Mouse (Mus musculus) hindbrain, embryonic 10.5 days (tissue): Measurements from ENCODE around the gene Gm2897. TPM values are rescaled to one million over a fixed set of nuclear protein-coding genes. Genes with fewer than 3 reads are reported as not detected.
"Not testable (repeated sequence)": the region's sequence is repeated elsewhere in the genome, so short reads cannot be mapped to it uniquely, and the experiment has no call there.

Experiments
- DNase-seq: peaks from one replicate; pipeline ENCODE4 v3.0.0-alpha.2; 2017; ENCODE audit warnings: low spot score
- H3K27ac ChIP-seq: fragments of 300-500 bp; sonication (generic); 2 replicates; pipeline ENCODE4 v1.5.1; 2016; ENCODE audit warnings: mild to moderate bottlenecking, moderate library complexity
- H3K27me3 ChIP-seq: fragments of 300-500 bp; sonication (generic); 2 replicates; pipeline ENCODE4 v1.6.1; 2016; ENCODE audit warnings: mild to moderate bottlenecking; ENCODE audit not compliant: poor library complexity, insufficient read depth, severe bottlenecking
- H3K36me3 ChIP-seq: fragments of 300-500 bp; sonication (generic); 2 replicates; pipeline ENCODE4 v1.6.1; 2016; ENCODE audit warnings: mild to moderate bottlenecking, moderate library complexity
- H3K4me1 ChIP-seq: fragments of 300-500 bp; sonication (generic); replicated peaks from 2 replicates; pipeline ENCODE4 v1.6.1; 2016; ENCODE audit warnings: mild to moderate bottlenecking
- H3K4me3 ChIP-seq: fragments of 300-500 bp; sonication (generic); 2 replicates; pipeline ENCODE4 v1.5.1; 2016; ENCODE audit warnings: mild to moderate bottlenecking, moderate library complexity
- H3K9me3 ChIP-seq: fragments of 300-500 bp; sonication (generic); 2 replicates; pipeline ENCODE4 v1.6.1; 2016; ENCODE audit warnings: mild to moderate bottlenecking, moderate library complexity
- WGBS: fragments of 180-500 bp; shearing (Covaris S2); methylation state at CpG from one replicate; pipeline ENCODE4 v1.1.7; 2016; 5-methylcytosine and 5-hydroxymethylcytosine counted together
- polyA plus RNA-seq: library from polyadenylated mRNA; unstranded; fragments of >200 nt; fragmentation: Nextera tagmentation; extraction: Ambion mirVana; gene quantifications from 2 replicates; pipeline ENCODE4 v1.2.1, GENCODE M21; 2016

Gm2897 gene
- polyA plus RNA-seq = 2.3 and 4.3 TPM in 2 replicates

DNA sequence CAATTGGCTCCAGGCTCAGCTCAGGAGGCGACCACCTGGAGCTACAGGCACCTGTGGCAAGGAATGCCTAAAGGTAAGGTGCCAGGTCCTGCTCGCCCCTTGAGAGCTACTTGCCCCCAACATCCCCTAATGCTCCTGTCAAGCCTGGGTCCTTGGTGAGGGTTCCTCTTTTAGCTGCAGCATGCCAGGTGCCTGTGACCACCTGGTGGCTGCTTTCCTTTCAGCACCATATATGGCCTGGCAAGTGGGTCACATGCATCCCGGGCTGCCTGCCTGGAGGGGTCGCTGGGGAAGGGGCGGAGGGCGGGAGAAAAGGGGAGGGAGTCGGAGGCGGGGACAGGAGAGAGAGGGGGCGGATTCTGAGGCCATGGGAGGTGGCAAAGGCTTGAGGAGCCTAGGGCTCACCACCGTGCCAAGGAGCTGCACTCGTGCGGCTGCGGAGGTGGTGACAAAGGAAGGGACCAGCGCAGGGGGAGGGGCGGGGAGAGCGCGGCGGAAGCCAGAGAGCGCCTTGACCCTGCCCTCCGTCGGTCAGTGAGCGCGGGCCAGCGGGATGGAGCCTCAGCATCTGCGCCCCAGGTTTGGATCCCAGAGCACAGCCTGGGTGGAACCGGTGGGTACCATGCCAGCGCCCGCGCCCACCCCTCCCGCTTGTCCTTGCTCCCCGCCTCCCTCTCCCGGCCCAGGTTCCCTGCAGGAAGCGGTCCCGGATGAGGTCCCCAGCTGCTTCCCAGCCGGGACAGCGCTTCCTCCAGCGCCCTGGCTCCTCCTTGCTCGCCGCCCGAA is at the start of gene Gm2897:
TSS of gene Gm2897 (plus strand) at position 559 of the 786 bp plus-strand sequence.
- WGBS = 2% methylated on average over 37 of the region's 40 CpGs
- not testable (repeated sequence) for H3K27me3 ChIP-seq, H3K4me1 ChIP-seq, H3K9me3 ChIP-seq, H3K36me3 ChIP-seq
- DNase-seq = peak; percentile 58
- H3K27ac ChIP-seq = peak within 1 kb of the TSS; percentile 81
- peak within 1 kb of the TSS; percentile 58 for H3K4me3 ChIP-seq

DNA sequence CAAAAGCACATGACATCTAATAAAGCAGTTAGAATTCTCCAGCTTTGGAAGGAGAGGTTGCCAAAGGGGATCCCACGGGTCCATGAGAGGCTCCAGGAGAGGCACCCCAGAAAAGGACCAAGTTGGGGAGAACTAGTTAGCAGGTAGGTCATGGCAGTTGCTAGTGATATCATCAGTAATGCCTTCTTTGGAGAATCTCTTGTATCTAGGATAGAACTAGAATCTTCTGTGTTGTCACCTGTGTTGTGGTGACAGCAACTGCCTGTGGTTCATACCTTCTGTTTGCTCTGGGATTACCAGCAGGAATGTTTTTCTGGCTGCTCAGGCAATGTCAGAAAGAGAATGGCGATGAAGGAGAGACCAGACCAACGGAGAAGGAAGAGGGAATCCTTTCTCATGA is 19.4 kb upstream of the Gm2897 start, which contains the start of gene Gm2888:
TSS of gene Gm2888 (plus strand) at position 301 of the 400 bp plus-strand sequence.
- not testable (repeated sequence) for H3K4me3 ChIP-seq, H3K36me3 ChIP-seq, H3K9me3 ChIP-seq, H3K4me1 ChIP-seq, H3K27ac ChIP-seq, H3K27me3 ChIP-seq, DNase-seq
- 76% methylated on average over 3 of the region's 3 CpGs for WGBS

GRCm38 (mm10) chr14:3049513-3049800 is 372 bp downstream of the Gm2897 start:
- H3K27me3 ChIP-seq, H3K4me1 ChIP-seq, H3K9me3 ChIP-seq, H3K36me3 ChIP-seq: not testable (repeated sequence)
- peak; percentile 37 for DNase-seq
- Histone ChIP-seq H3K4me3 (peak overlapping the region; percentile 58), H3K27ac (peak overlapping the region; percentile 81)
- under 1% methylated on average over 20 of the region's 20 CpGs for WGBS

DNA sequence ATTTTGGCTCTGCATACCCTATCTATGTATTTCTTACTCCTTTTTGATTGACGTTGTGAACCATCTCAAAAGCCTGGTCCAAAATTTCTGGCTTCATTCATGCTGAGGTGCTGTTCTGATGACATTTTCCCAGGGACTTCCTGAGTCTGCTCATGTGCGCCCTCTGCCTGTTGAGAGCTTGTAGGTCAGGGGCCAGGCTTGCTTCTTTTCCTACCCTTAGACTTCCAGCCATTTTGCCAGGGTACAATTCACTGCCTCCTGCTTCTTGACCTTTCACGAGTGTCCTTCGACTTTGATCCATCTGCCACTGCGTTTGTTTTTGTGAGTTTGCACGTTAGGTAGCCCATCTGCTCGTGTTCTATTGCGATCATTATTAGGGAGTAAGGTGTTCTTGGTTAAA is 1.0 kb downstream of the Gm2897 start:
- H3K27me3 ChIP-seq, H3K9me3 ChIP-seq, H3K27ac ChIP-seq, H3K4me1 ChIP-seq, H3K4me3 ChIP-seq, H3K36me3 ChIP-seq, DNase-seq: not testable (repeated sequence)
- 15% methylated on average over 7 of the region's 8 CpGs for WGBS

GRCm38 (mm10) chr14:3116051-3116450 is 67.0 kb downstream of the Gm2897 start:
- DNase-seq, H3K4me3 ChIP-seq, H3K4me1 ChIP-seq, H3K36me3 ChIP-seq, H3K9me3 ChIP-seq, H3K27me3 ChIP-seq, H3K27ac ChIP-seq: not testable (repeated sequence)
- WGBS = 93% methylated on average over 24 of the region's 25 CpGs

Other genes with a start within 250 kb of the Gm2897 start
- gene Gm2888, start 19.3 kb upstream of the Gm2897 start, polyA plus RNA-seq = not detected in 2 replicates
- gene Gm10340, start 84.7 kb downstream of the Gm2897 start, polyA plus RNA-seq = not detected in 2 replicates
- not detected in 2 replicates for gene Gm5795, start 139.0 kb downstream of the Gm2897 start, polyA plus RNA-seq
- gene D830030K20Rik, start 159.2 kb downstream of the Gm2897 start, polyA plus RNA-seq = 9.5 and 9.7 TPM in 2 replicates